Mouse (Mus musculus): Measurements from ENCODE around the gene Akap2. TPM values are rescaled to one million over a fixed set of nuclear protein-coding genes. Genes with fewer than 3 reads are reported as not detected.

The Akap2 gene
- polyA plus RNA-seq, 1 experiment from 2014 or later, result 11.4 TPM

- no peak for DNase-seq (ENCODE audit: low spot score)
- H3K36me3 ChIP-seq (ENCODE audit: control insufficient read depth, insufficient read depth, low read length), result no peaks in the 10 kb centered on the region
- peak; percentile 69 for ATAC-seq (ENCODE audit: low FRiP score, low TSS enrichment)
- no peak overlapping the region for H3K4me3 ChIP-seq (ENCODE audit: low read depth, low read length)
- WGBS, result 15% methylated on average over 11 of the region's 11 CpGs
- 0 out of 2 replicates have a peak overlapping the region, but pooled peaks have one; percentile 14 for H3K9ac ChIP-seq (ENCODE audit: low read length)
- no peaks in the 10 kb centered on the region for H3K4me1 ChIP-seq (replicated peaks; ENCODE audit: control insufficient read depth, insufficient read depth)
- no peaks in the 10 kb centered on the region for H3K27me3 ChIP-seq (ENCODE audit: control insufficient read depth, insufficient read depth, low read length)
- no peak overlapping the region for H3K27ac ChIP-seq (replicated peaks)
- H3K4me2 ChIP-seq (replicated peaks; ENCODE audit: low read depth), result peak overlapping the region; percentile 6
- no peaks in the 10 kb centered on the region for H3K9me3 ChIP-seq (ENCODE audit: control insufficient read depth, low read length)
- no peak for TF ChIP-seq EP300 (optimal IDR thresholded peaks at IDR 0.05)
- TF ChIP-seq CTCF (IDR thresholded peaks at IDR 0.05; ENCODE audit: low read depth), result peak; percentile 25; the same call in 1 of the 2 replicates
Measured at GRCm38 (mm10) chr4:57821556-57822356, 104.3 kb downstream of the Akap2 start.

GRCm38 (mm10) chr4:57822641-57823040, 105.2 kb downstream of the Akap2 start:
- H3K36me3 ChIP-seq (ENCODE audit: control insufficient read depth, insufficient read depth, low read length), result no peaks in the 10 kb centered on the region
- ATAC-seq (ENCODE audit: low FRiP score, low TSS enrichment) (no peak), DNase-seq (ENCODE audit: low spot score) (no peak)
- H3K9me3 ChIP-seq (ENCODE audit: control insufficient read depth, low read length), result no peaks in the 10 kb centered on the region
- no peaks in the 10 kb centered on the region for H3K27me3 ChIP-seq (ENCODE audit: control insufficient read depth, insufficient read depth, low read length)
- H3K4me1 ChIP-seq (replicated peaks; ENCODE audit: control insufficient read depth, insufficient read depth), result no peaks in the 10 kb centered on the region
- WGBS, result 81% methylated on average over 5 of the region's 5 CpGs
- no peak overlapping the region for H3K4me3 ChIP-seq (ENCODE audit: low read depth, low read length)
- H3K4me2 ChIP-seq (replicated peaks; ENCODE audit: low read depth), result no peak overlapping the region
- TF ChIP-seq EP300 (optimal IDR thresholded peaks at IDR 0.05), result no peak
- no peak for TF ChIP-seq CTCF (IDR thresholded peaks at IDR 0.05; ENCODE audit: low read depth)
- H3K27ac ChIP-seq (replicated peaks), result no peak overlapping the region
- H3K9ac ChIP-seq (ENCODE audit: low read length), result no peak overlapping the region

GRCm38 (mm10) chr4:57824626-57825240, 107.3 kb downstream of the Akap2 start:
- no peaks in the 10 kb centered on the region for H3K27me3 ChIP-seq (ENCODE audit: control insufficient read depth, insufficient read depth, low read length)
- H3K4me2 ChIP-seq (replicated peaks; ENCODE audit: low read depth), result no peak overlapping the region
- no peak for DNase-seq (ENCODE audit: low spot score)
- H3K36me3 ChIP-seq (ENCODE audit: control insufficient read depth, insufficient read depth, low read length), result no peaks in the 10 kb centered on the region
- no peak for ATAC-seq (ENCODE audit: low FRiP score, low TSS enrichment)
- TF ChIP-seq EP300 (optimal IDR thresholded peaks at IDR 0.05) (no peak), CTCF (IDR thresholded peaks at IDR 0.05; ENCODE audit: low read depth) (no peak)
- H3K9ac ChIP-seq (ENCODE audit: low read length), result no peak overlapping the region
- H3K27ac ChIP-seq (replicated peaks), result no peak overlapping the region
- H3K4me1 ChIP-seq (replicated peaks; ENCODE audit: control insufficient read depth, insufficient read depth), result no peaks in the 10 kb centered on the region
- WGBS, result 52% methylated on average over 8 of the region's 8 CpGs
- H3K4me3 ChIP-seq (ENCODE audit: low read depth, low read length), result no peak overlapping the region
- no peaks in the 10 kb centered on the region for H3K9me3 ChIP-seq (ENCODE audit: control insufficient read depth, low read length)

GRCm38 (mm10) chr4:57826272-57826671, 108.8 kb downstream of the Akap2 start:
- no peaks in the 10 kb centered on the region for H3K27me3 ChIP-seq (ENCODE audit: control insufficient read depth, insufficient read depth, low read length)
- no peak for DNase-seq (ENCODE audit: low spot score)
- no peak overlapping the region for H3K9ac ChIP-seq (ENCODE audit: low read length)
- no peaks in the 10 kb centered on the region for H3K4me1 ChIP-seq (replicated peaks; ENCODE audit: control insufficient read depth, insufficient read depth)
- TF ChIP-seq CTCF (IDR thresholded peaks at IDR 0.05; ENCODE audit: low read depth) (no peak), EP300 (optimal IDR thresholded peaks at IDR 0.05) (no peak)
- H3K4me3 ChIP-seq (ENCODE audit: low read depth, low read length), result no peak overlapping the region
- no peak overlapping the region for H3K27ac ChIP-seq (replicated peaks)
- 76% methylated on average over 7 of the region's 7 CpGs for WGBS
- H3K9me3 ChIP-seq (ENCODE audit: control insufficient read depth, low read length), result no peaks in the 10 kb centered on the region
- no peak overlapping the region for H3K4me2 ChIP-seq (replicated peaks; ENCODE audit: low read depth)
- no peak for ATAC-seq (ENCODE audit: low FRiP score, low TSS enrichment)
- H3K36me3 ChIP-seq (ENCODE audit: control insufficient read depth, insufficient read depth, low read length), result no peaks in the 10 kb centered on the region

GRCm38 (mm10) chr4:57829131-57829530, 111.7 kb downstream of the Akap2 start:
- Histone ChIP-seq H3K36me3 (ENCODE audit: control insufficient read depth, insufficient read depth, low read length) (no peaks in the 10 kb centered on the region), H3K27ac (replicated peaks) (no peak overlapping the region), H3K4me2 (replicated peaks; ENCODE audit: low read depth) (no peak overlapping the region), H3K9me3 (ENCODE audit: control insufficient read depth, low read length) (no peaks in the 10 kb centered on the region), H3K27me3 (ENCODE audit: control insufficient read depth, insufficient read depth, low read length) (no peaks in the 10 kb centered on the region), H3K4me1 (replicated peaks; ENCODE audit: control insufficient read depth, insufficient read depth) (no peaks in the 10 kb centered on the region; the same call in 1 of the 2 replicates), H3K9ac (ENCODE audit: low read length) (no peak overlapping the region), H3K4me3 (ENCODE audit: low read depth, low read length) (no peak overlapping the region)
- no peak for ATAC-seq (ENCODE audit: low FRiP score, low TSS enrichment)
- DNase-seq (ENCODE audit: low spot score), result no peak
- TF ChIP-seq CTCF (IDR thresholded peaks at IDR 0.05; ENCODE audit: low read depth) (no peak), EP300 (optimal IDR thresholded peaks at IDR 0.05) (no peak)
- 66% methylated on average over 9 of the region's 9 CpGs for WGBS

- TF ChIP-seq CTCF (IDR thresholded peaks at IDR 0.05; ENCODE audit: low read depth) (no peak), EP300 (optimal IDR thresholded peaks at IDR 0.05) (no peak)
- Histone ChIP-seq H3K4me2 (replicated peaks; ENCODE audit: low read depth) (no peak overlapping the region), H3K4me1 (replicated peaks; ENCODE audit: control insufficient read depth, insufficient read depth) (no peaks in the 10 kb centered on the region; the same call in 1 of the 2 replicates), H3K9ac (ENCODE audit: low read length) (no peak overlapping the region), H3K4me3 (ENCODE audit: low read depth, low read length) (no peak overlapping the region), H3K9me3 (ENCODE audit: control insufficient read depth, low read length) (no peaks in the 10 kb centered on the region), H3K27ac (replicated peaks) (no peak overlapping the region), H3K27me3 (ENCODE audit: control insufficient read depth, insufficient read depth, low read length) (no peaks in the 10 kb centered on the region), H3K36me3 (ENCODE audit: control insufficient read depth, insufficient read depth, low read length) (no peaks in the 10 kb centered on the region)
- 77% methylated on average over 3 of the region's 3 CpGs for WGBS
- ATAC-seq (ENCODE audit: low FRiP score, low TSS enrichment), result no peak
- DNase-seq (ENCODE audit: low spot score), result no peak
Measured at GRCm38 (mm10) chr4:57829740-57830139, 112.3 kb downstream of the Akap2 start.

Measured in stomach, postnatal 0 days (tissue).